ENCODE assay signal across 14 mouse cellular contexts in genomic region chr7:82755602-82756155, GRCm38 (mm10).
"Had no signal": no experiment of that assay in that cellular context is flagged by ENCODE, and none has a peak within 500 bp of the region (broad histone marks: within the 10 kb centered on the region; RNA-seq: fewer than 3 reads in every experiment).

No protein-coding gene starts in this region.

- DNase-seq: kidney, adult 2 months; kidney, postnatal 25 days; midbrain, embryonic 14.5 days; right cerebral cortex, adult 18-20 months; right cerebral cortex, postnatal 25 days; thymus, postnatal 36 days had no signal

- H3K9ac ChIP-seq: kidney, embryonic 15.5 days; limb, embryonic 15.5 days; liver, embryonic 12.5 days; neural tube, embryonic 15.5 days had no signal

- H3K4me2 ChIP-seq: kidney, embryonic 15.5 days; limb, embryonic 15.5 days; liver, embryonic 12.5 days; neural tube, embryonic 15.5 days had no signal

- H3K27ac ChIP-seq: kidney, embryonic 15.5 days; left cerebral cortex, adult 2 months; limb, embryonic 15.5 days; liver, embryonic 12.5 days; macrophage; neural tube, embryonic 15.5 days had no signal

- H3K4me1 ChIP-seq: liver, embryonic 12.5 days had no signal

- H3K27me3 ChIP-seq: kidney, embryonic 15.5 days; limb, embryonic 15.5 days; liver, embryonic 12.5 days; neural tube, embryonic 15.5 days had no signal

- ATAC-seq: intestine, embryonic 16.5 days; liver, embryonic 12.5 days had no signal

- H3K4me3 ChIP-seq: kidney, embryonic 15.5 days; left cerebral cortex, adult 2 months; limb, embryonic 15.5 days; liver, embryonic 12.5 days; myocyte; neural tube, embryonic 15.5 days had no signal

- H3K9me3 ChIP-seq: kidney, embryonic 15.5 days; limb, embryonic 15.5 days; liver, embryonic 12.5 days; neural tube, embryonic 15.5 days had no signal
